Mouse (Mus musculus): ENCODE measurements around the gene Lrba.

DNA sequence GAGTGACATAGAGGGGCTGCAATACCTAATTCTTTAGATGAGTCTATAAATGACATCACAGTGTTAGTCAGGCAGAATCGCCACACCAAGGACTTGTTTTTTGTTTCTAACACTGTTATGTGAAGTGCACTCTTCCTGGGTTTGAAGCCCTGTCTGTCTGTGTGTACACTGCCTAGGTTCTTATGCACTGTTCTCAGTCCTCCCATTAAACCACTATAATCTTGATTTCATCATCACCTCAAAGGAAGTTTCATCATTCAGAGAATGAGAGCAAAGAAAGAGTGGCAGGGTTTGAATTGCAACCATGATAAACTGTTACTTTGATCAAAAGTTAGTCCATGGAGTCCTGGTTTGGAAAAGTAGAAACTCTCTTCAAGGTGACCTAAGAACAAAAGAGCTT is 532.1 kb downstream of the Lrba start:
- no peak for TF ChIP-seq CTCF (IDR thresholded peaks at IDR 0.05; ENCODE audit: low read depth)
- TF ChIP-seq EP300 (IDR thresholded peaks at IDR 0.05; ENCODE audit: low read depth): no peak
